Mouse (Mus musculus) intestine, postnatal 0 days (tissue): ENCODE data around the gene Ank2. TPM values are rescaled to one million over a fixed set of nuclear protein-coding genes. Genes with fewer than 3 reads are reported as not detected.

ENCODE experiments used
- ATAC-seq: fragments of 200-750 bp; cut with Nextera tagmentation; 2 replicates; pipeline ENCODE4 v1.8.0; 2017; ENCODE audit warnings: mild to moderate bottlenecking, moderate TSS enrichment, moderate library complexity
- H3K27ac ChIP-seq: fragments of 300-500 bp; sonication (generic); 2 replicates; pipeline ENCODE4 v1.5.1; 2014; ENCODE audit warnings: mild to moderate bottlenecking, low read depth, low read length, moderate library complexity
- H3K27me3 ChIP-seq: fragments of 300-500 bp; sonication (generic); replicated peaks from 2 replicates; pipeline ENCODE4 v1.6.1; 2014; ENCODE audit warnings: low read length, mixed read lengths; ENCODE audit not compliant: control insufficient read depth, insufficient read depth
- H3K36me3 ChIP-seq: fragments of 300-500 bp; sonication (generic); 2 replicates; pipeline ENCODE4 v1.6.1; 2014; ENCODE audit warnings: mild to moderate bottlenecking, moderate library complexity; ENCODE audit not compliant: control insufficient read depth, insufficient read depth
- H3K4me1 ChIP-seq: fragments of 300-500 bp; sonication (generic); replicated peaks from 2 replicates; pipeline ENCODE4 v1.6.1; 2014; ENCODE audit warnings: antibody characterized with exemption, low read length, mixed read lengths; ENCODE audit not compliant: control insufficient read depth, insufficient read depth
- H3K4me2 ChIP-seq: fragments of 300-500 bp; sonication (generic); replicated peaks from 2 replicates; pipeline ENCODE4 v1.6.1; 2014; ENCODE audit warnings: low read depth, mild to moderate bottlenecking, moderate library complexity
- H3K4me3 ChIP-seq: fragments of 300-500 bp; sonication (generic); 2 replicates; pipeline ENCODE4 v1.5.1; 2014; ENCODE audit warnings: low read depth, low read length
- H3K9ac ChIP-seq: fragments of 300-500 bp; sonication (generic); 2 replicates; pipeline ENCODE4 v1.6.1; 2014; ENCODE audit warnings: mild to moderate bottlenecking, low read depth, low read length
- H3K9me3 ChIP-seq: fragments of 300-500 bp; sonication (generic); 2 replicates; pipeline ENCODE4 v1.6.1; 2016; ENCODE audit warnings: mixed run types; ENCODE audit not compliant: control insufficient read depth
- CTCF ChIP-seq: sonication (generic); IDR thresholded peaks from 2 replicates; pipeline ENCODE4 v1.5.1; 2016; ENCODE audit warnings: low read depth, mild to moderate bottlenecking, control low read depth, antibody characterized with exemption, moderate library complexity
- WGBS: fragments of 180-500 bp; shearing (Covaris S2); extraction: QIAGEN DNeasy Blood & Tissue Kit; methylation state at CpG from one replicate; pipeline ENCODE4 v1.1.7; 2014; 5-methylcytosine and 5-hydroxymethylcytosine counted together
- polyA plus RNA-seq: library from polyadenylated mRNA; unstranded; fragments of >200 nt; fragmentation: Nextera tagmentation; extraction: Ambion mirVana; gene quantifications from 2 replicates; pipeline ENCODE4 v1.2.1, GENCODE M21; 2015

Gene Ank2
- polyA plus RNA-seq, 1 experiment from 2014 or later: 9.0 TPM

- TF ChIP-seq CTCF: no peak
- Histone ChIP-seq H3K9ac (no peak overlapping the region), H3K27me3 (no peaks in the 10 kb centered on the region), H3K4me3 (peak overlapping the region; percentile 45), H3K36me3 (no peaks in the 10 kb centered on the region), H3K4me1 (peaks cover 3% of the 10 kb centered on the region; the same call in 1 of the 2 replicates), H3K9me3 (no peaks in the 10 kb centered on the region), H3K4me2 (peak overlapping the region; percentile 69), H3K27ac (peak overlapping the region; percentile 21; the same call in 1 of the 2 replicates)
- WGBS: 1% methylated on average over 13 of the region's 13 CpGs
- ATAC-seq: peak; percentile 85
Observed at GRCm38 (mm10) chr3:127257279-127257925, 241.7 kb downstream of the Ank2 start.

- TF ChIP-seq CTCF: no peak
- Histone ChIP-seq H3K9ac (no peak overlapping the region), H3K4me1 (peaks cover 3% of the 10 kb centered on the region; the same call in 1 of the 2 replicates), H3K9me3 (no peaks in the 10 kb centered on the region), H3K4me2 (no peak overlapping the region), H3K27ac (no peak overlapping the region), H3K4me3 (no peak overlapping the region), H3K27me3 (no peaks in the 10 kb centered on the region), H3K36me3 (no peaks in the 10 kb centered on the region)
- 80% methylated on average over 2 of the region's 2 CpGs for WGBS
- no peak for ATAC-seq
Observed at GRCm38 (mm10) chr3:127256681-127257080, 242.5 kb downstream of the Ank2 start.

GRCm38 (mm10) chr3:127250930-127251329 lies 248.2 kb downstream of the Ank2 start:
- Histone ChIP-seq H3K4me1 (no peaks in the 10 kb centered on the region), H3K27ac (no peak overlapping the region), H3K9ac (no peak overlapping the region), H3K4me2 (no peak overlapping the region), H3K27me3 (no peaks in the 10 kb centered on the region), H3K9me3 (no peaks in the 10 kb centered on the region), H3K36me3 (no peaks in the 10 kb centered on the region), H3K4me3 (no peak overlapping the region)
- 70% methylated on average over 5 of the region's 5 CpGs for WGBS
- TF ChIP-seq CTCF: no peak
- no peak for ATAC-seq

- no peaks in the 10 kb centered on the region for H3K27me3 ChIP-seq
- H3K9me3 ChIP-seq: no peaks in the 10 kb centered on the region
- H3K9ac ChIP-seq: no peak overlapping the region
- H3K4me1 ChIP-seq: no peaks in the 10 kb centered on the region
- no peak for TF ChIP-seq CTCF
- no peak overlapping the region for H3K27ac ChIP-seq
- no peak for ATAC-seq
- H3K36me3 ChIP-seq: no peaks in the 10 kb centered on the region
- H3K4me3 ChIP-seq: no peak overlapping the region
- no peak overlapping the region for H3K4me2 ChIP-seq
Observed at GRCm38 (mm10) chr3:127248611-127249010, 250.5 kb downstream of the Ank2 start.

GRCm38 (mm10) chr3:127246989-127247708 lies 252.0 kb downstream of the Ank2 start:
- 76% methylated on average over 11 of the region's 11 CpGs for WGBS
- TF ChIP-seq CTCF: no peak
- H3K27ac ChIP-seq: no peak overlapping the region

GRCm38 (mm10) chr3:127243928-127244642 lies 255.1 kb downstream of the Ank2 start:
- no peak overlapping the region for H3K27ac ChIP-seq
- H3K27me3 ChIP-seq: no peaks in the 10 kb centered on the region
- H3K9me3 ChIP-seq: no peaks in the 10 kb centered on the region
- no peaks in the 10 kb centered on the region for H3K36me3 ChIP-seq
- no peak for TF ChIP-seq CTCF
- no peak overlapping the region for H3K9ac ChIP-seq
- no peaks in the 10 kb centered on the region for H3K4me1 ChIP-seq
- H3K4me3 ChIP-seq: no peak overlapping the region
- H3K4me2 ChIP-seq: no peak overlapping the region
- 63% methylated on average over 10 of the region's 10 CpGs for WGBS
- no peak for ATAC-seq

More at GRCm38 (mm10) chr3:127246989-127247708, 252.0 kb downstream of the Ank2 start:
- H3K4me3 ChIP-seq: no peak overlapping the region
- no peaks in the 10 kb centered on the region for H3K9me3 ChIP-seq
- no peak overlapping the region for H3K4me2 ChIP-seq
- no peak for ATAC-seq
- H3K36me3 ChIP-seq: no peaks in the 10 kb centered on the region
- H3K9ac ChIP-seq: no peak overlapping the region
- H3K27me3 ChIP-seq: no peaks in the 10 kb centered on the region
- H3K4me1 ChIP-seq: no peaks in the 10 kb centered on the region
